Mouse (Mus musculus) telencephalon, adult 2 months (tissue): ENCODE measurements at regions not wholly inside any gene's neighbourhood (a gene's known extent, or its start where the extent isn't known, plus 50 kb on each side); places are given as distances from the start of the nearest gene placed in this dataset.
A peak's percentile ranks its signal among the peaks of the same experiment; 100 is the strongest.

Experiments used
- DNase-seq: peaks from one replicate; pipeline ENCODE4 v3.0.0-alpha.2; 2011; ENCODE audit warnings: low read depth, low spot score

DNA sequence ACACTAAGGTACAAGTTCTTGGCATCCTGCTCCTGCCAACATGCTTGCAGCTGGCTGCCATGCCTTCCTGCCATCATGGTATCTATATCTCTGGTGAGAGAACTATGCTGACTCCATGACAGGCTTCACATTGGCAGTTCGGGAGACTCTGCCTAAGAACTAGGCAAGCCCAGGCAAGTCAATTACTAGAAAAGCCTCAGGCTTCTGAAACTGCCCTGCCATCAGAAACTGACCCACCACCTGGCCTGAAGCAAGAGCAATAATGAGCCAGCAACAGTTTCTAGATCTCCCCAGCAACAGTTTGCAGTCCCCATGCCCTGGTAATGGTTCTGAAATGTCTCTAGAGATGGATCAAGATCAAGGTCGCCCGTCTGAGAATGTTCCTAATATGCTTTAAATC, 280.8 kb downstream of the Rnf152 start:
- DNase-seq = no peak

GRCm38 (mm10) chr1:105074326-105074725, 282.2 kb downstream of the Rnf152 start:
- no peak for DNase-seq

DNA sequence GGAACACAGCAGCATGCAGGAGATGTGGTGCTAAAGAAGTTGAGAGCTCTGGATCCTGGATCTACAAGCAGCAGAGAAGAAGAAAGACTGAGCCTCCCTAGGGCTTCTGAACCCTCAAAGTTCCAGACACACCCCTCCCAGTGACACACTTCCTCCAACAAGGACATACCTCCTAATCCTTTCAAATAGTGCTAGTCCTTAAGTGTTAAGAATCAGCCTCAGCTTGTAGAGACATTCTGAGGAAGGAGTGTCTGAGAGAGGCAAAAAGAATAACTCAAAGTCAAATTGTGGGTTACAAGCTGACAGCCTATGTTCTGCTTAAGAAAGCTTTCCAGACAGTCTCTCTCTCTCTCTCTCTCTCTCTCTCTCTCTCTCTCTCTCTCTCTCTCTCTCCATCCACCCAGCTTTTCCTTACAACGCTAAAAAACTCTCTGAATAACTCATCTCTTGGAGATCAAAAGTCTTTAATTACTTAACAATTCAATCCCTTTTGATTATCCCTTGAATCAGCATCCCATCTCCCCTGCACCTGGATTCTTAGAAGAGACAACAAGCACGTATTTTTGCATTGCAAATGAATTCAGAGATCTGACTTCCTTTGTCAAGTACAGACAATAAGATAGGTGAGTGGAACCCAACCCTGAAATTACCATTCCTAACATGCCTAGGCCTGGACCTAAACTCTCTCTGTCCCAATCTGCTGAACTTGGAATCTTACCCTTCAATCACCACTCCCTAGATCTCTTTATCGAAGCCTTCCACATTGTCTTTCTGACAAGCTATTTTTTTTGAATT, 285.7 kb downstream of the Rnf152 start:
- DNase-seq = no peak

DNA sequence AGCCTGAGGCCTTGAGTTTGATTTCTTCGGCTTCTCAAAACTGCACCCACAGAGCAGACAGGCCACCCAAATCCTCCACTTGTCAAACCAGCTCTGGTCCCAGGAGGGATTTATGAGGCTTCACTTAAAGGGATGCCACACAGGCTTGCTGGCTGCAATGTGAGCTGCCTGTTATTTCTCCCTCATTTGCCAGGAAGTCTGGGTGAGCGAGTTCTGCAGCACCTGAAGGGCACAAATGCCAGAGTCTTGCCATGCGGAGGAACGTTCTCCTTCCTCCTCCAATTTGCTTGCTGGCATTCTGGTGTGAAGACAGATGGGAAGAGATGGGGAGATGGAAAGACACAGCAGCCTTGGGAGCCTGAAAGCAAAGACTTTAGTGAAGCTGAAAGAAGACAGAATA, 288.6 kb downstream of the Rnf152 start:
- peak; percentile 43 for DNase-seq

- DNase-seq = no peak
Observed at GRCm38 (mm10) chr1:105067049-105067795, 289.3 kb downstream of the Rnf152 start.

DNA sequence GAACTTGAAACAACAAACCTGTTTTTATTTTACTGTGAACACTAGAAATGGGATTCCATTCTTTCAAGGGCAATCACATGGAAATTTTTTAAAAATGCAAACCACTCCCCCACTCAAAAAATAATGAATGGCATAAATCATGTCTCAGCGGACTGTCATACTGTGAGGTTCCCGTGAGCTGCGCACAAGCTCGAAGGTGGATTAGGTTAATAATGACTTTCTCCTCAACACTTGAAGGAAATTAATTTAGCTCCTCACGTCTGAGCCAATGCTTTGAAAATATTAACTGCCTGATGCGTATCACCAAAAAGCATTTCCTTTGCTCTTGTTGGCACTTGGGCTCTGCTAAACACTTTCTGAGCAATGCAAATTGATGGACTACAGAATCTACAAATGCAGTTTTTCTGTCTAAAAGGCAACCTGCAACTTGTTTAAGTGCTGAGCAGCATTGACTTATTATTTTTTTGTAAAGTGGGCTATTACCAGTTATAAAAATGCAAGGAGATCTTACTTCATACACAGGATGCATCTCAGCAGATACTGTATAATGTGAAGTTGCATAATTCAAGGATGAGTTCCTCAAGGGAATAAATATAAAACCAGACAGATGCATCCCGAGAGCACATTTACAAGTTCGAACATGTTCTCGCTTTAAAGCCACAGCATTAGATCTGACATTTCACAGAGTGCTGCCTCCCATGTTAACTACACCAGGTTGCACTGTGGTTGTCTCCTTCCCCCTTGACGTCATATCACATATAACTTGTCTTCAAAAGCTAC, 282.4 kb downstream of the Cdh20 start:
- DNase-seq = no peak
